Mouse (Mus musculus) right cerebral cortex, postnatal 36 days (tissue): ENCODE data around the gene Fam196a.

Experiments
- DNase-seq, 2 experiments: peaks; one replicate each; pipeline ENCODE4 v3.0.0; 2022; ENCODE audit warnings: low spot score in 2 of 2, mixed read lengths in 1 of 2

The Fam196a gene

DNA sequence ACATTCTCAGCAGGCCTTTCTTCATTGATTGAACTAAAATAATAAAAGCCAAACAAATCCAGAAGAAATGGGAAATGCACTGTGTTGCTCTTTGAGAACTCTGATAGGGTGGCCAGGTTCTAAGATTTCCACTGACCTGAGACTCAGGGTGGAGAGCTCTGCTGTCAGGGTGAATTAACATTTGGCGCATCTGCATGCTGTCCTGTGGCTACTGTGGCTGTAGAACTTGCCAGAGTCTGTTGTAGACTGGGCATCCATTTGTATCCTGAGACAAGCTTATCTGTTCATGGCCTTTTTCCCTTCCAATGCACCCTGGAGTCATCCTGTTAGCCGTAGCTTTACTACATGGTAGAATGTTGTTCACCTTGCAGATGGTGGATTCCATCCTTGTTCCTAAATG, 98.2 kb downstream of the Fam196a start:
- DNase-seq: no peak
